In the genomic region with DNA sequence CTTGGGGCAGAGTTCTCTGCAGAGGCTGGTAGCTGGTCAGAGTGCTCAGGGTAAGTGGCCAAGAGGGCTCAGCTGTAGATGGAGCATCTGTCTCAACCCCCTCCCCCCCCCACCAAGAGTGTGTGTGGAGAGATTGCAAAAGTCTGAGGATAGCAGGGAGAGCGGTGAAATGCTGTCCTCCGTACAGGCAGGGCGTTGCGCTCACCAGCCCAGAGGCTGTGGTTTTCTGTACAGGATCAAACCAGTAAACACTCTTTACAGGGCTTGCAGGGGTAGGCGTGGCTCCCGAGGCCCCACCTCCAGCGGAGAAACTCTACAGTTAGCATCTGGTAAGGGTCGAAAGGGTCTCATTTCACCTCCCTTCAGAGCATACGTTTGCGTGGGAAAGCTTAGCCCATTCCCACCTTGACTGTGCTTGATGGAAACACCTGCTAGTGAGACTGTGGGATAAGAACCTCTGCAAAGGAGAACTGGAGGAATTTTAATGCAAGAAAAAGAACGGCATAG, we compare ENCODE assay signal across 8 mouse cellular contexts. TPM values are rescaled to one million over a fixed set of nuclear protein-coding genes. Genes with fewer than 3 reads are reported as not detected.
DNase-seq lines count a peak whose midpoint lies in the region; ATAC-seq and TF ChIP-seq lines count a peak whose summit lies in the region.

No protein-coding gene starts in this region.

- H3K4me2 ChIP-seq in intestine, embryonic 14.5 days (ENCODE audit: low read length): peak overlapping the region; percentile 33
- no peak overlapping the region; the same call in 1 of the 2 replicates for H3K4me2 ChIP-seq in intestine, postnatal 0 days (replicated peaks; ENCODE audit: low read depth)
- peak overlapping the region; percentile 33 for H3K4me2 ChIP-seq in liver, embryonic 15.5 days
- H3K4me2 ChIP-seq in stomach, embryonic 14.5 days (replicated peaks; ENCODE audit: low read depth, low read length): peak overlapping the region; percentile 22

- H3K4me1 ChIP-seq in intestine, embryonic 14.5 days (replicated peaks; ENCODE audit: control insufficient read depth, insufficient read depth, low read length): peaks cover 33% of the 10 kb centered on the region
- H3K4me1 ChIP-seq in intestine, postnatal 0 days (replicated peaks; ENCODE audit: control insufficient read depth, insufficient read depth, low read length): no peaks in the 10 kb centered on the region
- H3K4me1 ChIP-seq in embryonic facial prominence, embryonic 10.5 days: peaks cover 32% of the 10 kb centered on the region
- H3K4me1 ChIP-seq in liver, embryonic 15.5 days (replicated peaks): peaks cover 12% of the 10 kb centered on the region; the same call in 1 of the 2 replicates
- H3K4me1 ChIP-seq in stomach, embryonic 14.5 days (ENCODE audit: control insufficient read depth, insufficient read depth, low read length): peaks cover 35% of the 10 kb centered on the region

- peak; percentile 63 for ATAC-seq in intestine, embryonic 14.5 days (replicated peaks; ENCODE audit: low FRiP score, low TSS enrichment, low read depth)
- no peak for ATAC-seq in intestine, postnatal 0 days
- peak; percentile 49; the same call in 1 of the 2 replicates for ATAC-seq in liver, embryonic 15.5 days (ENCODE audit: insufficient read depth)
- peak; percentile 66 for ATAC-seq in stomach, embryonic 14.5 days (ENCODE audit: insufficient number of reproducible peaks, insufficient read depth, low FRiP score, low read depth)

- H3K4me3 ChIP-seq in intestine, embryonic 14.5 days (ENCODE audit: low read depth, low read length): no peak overlapping the region
- no peak overlapping the region for H3K4me3 ChIP-seq in intestine, postnatal 0 days (ENCODE audit: low read depth, low read length)
- H3K4me3 ChIP-seq in embryonic facial prominence, embryonic 10.5 days: peak overlapping the region; percentile 31
- no peak overlapping the region for H3K4me3 ChIP-seq in liver, embryonic 15.5 days (replicated peaks)
- no peak overlapping the region for H3K4me3 ChIP-seq in stomach, embryonic 14.5 days (ENCODE audit: low read depth, low read length)

- H3K27ac ChIP-seq in intestine, embryonic 14.5 days (ENCODE audit: low read depth): peak overlapping the region; percentile 84
- H3K27ac ChIP-seq in intestine, postnatal 0 days (ENCODE audit: low read depth, low read length): no peak overlapping the region
- H3K27ac ChIP-seq in embryonic facial prominence, embryonic 10.5 days (replicated peaks): peak overlapping the region; percentile 63
- H3K27ac ChIP-seq in liver, embryonic 15.5 days (replicated peaks): no peak overlapping the region
- H3K27ac ChIP-seq in stomach, embryonic 14.5 days (ENCODE audit: low read length): peak overlapping the region; percentile 84

- no peak overlapping the region for H3K9ac ChIP-seq in intestine, embryonic 14.5 days (ENCODE audit: low read length)
- H3K9ac ChIP-seq in intestine, postnatal 0 days (ENCODE audit: low read depth, low read length): no peak overlapping the region
- no peak overlapping the region for H3K9ac ChIP-seq in liver, embryonic 15.5 days
- no peak overlapping the region for H3K9ac ChIP-seq in stomach, embryonic 14.5 days (replicated peaks; ENCODE audit: low read depth, low read length)

- H3K27me3 ChIP-seq in intestine, embryonic 14.5 days (replicated peaks; ENCODE audit: control insufficient read depth, insufficient read depth, low read length): no peaks in the 10 kb centered on the region
- H3K27me3 ChIP-seq in intestine, postnatal 0 days (replicated peaks; ENCODE audit: control insufficient read depth, insufficient read depth, low read length): no peaks in the 10 kb centered on the region
- 0 out of 2 replicates have a peak, but pooled peaks cover 3% of the 10 kb centered on the region for H3K27me3 ChIP-seq in embryonic facial prominence, embryonic 10.5 days (replicated peaks; ENCODE audit: low read depth, poor library complexity, severe bottlenecking)
- H3K27me3 ChIP-seq in liver, embryonic 15.5 days: no peaks in the 10 kb centered on the region
- H3K27me3 ChIP-seq in stomach, embryonic 14.5 days (ENCODE audit: control insufficient read depth, insufficient read depth, low read length): no peaks in the 10 kb centered on the region

- peak; percentile 72 for DNase-seq in intestine, embryonic 14.5 days (ENCODE audit: low spot score)
- peak; percentile 64 for DNase-seq in embryonic facial prominence, embryonic 10.5 days (ENCODE audit: low spot score)
- no peak for DNase-seq in ovary, postnatal 10 days (ENCODE audit: low spot score)
- no peak for DNase-seq in adrenal gland, adult 8-10 months
- DNase-seq in cerebellum, postnatal 36 days: no peak

- H3K36me3 ChIP-seq in intestine, embryonic 14.5 days (ENCODE audit: control insufficient read depth, insufficient read depth, low read length): no peaks in the 10 kb centered on the region
- H3K36me3 ChIP-seq in intestine, postnatal 0 days (ENCODE audit: control insufficient read depth, insufficient read depth): no peaks in the 10 kb centered on the region
- H3K36me3 ChIP-seq in embryonic facial prominence, embryonic 10.5 days (replicated peaks): no peaks in the 10 kb centered on the region
- no peaks in the 10 kb centered on the region for H3K36me3 ChIP-seq in liver, embryonic 15.5 days (replicated peaks)
- no peaks in the 10 kb centered on the region for H3K36me3 ChIP-seq in stomach, embryonic 14.5 days (ENCODE audit: control insufficient read depth, insufficient read depth, low read length)

- 16% methylated on average over 11 of the region's 11 CpGs for WGBS in intestine, embryonic 14.5 days
- WGBS in intestine, postnatal 0 days: 31% methylated on average over 11 of the region's 11 CpGs
- WGBS in embryonic facial prominence, embryonic 10.5 days: 16% methylated on average over 11 of the region's 11 CpGs
- WGBS in liver, embryonic 15.5 days (ENCODE audit: insufficient replicate concordance): 5% methylated on average over 11 of the region's 11 CpGs
- WGBS in stomach, embryonic 14.5 days: 10% methylated on average over 11 of the region's 11 CpGs

- no peak for TF ChIP-seq CTCF in intestine, postnatal 0 days (IDR thresholded peaks at IDR 0.05; ENCODE audit: low read depth)

- no peaks in the 10 kb centered on the region for H3K9me3 ChIP-seq in intestine, embryonic 14.5 days (ENCODE audit: control insufficient read depth, low read length)
- H3K9me3 ChIP-seq in intestine, postnatal 0 days (ENCODE audit: control insufficient read depth): no peaks in the 10 kb centered on the region
- no peaks in the 10 kb centered on the region for H3K9me3 ChIP-seq in embryonic facial prominence, embryonic 10.5 days
- H3K9me3 ChIP-seq in liver, embryonic 15.5 days (replicated peaks): no peaks in the 10 kb centered on the region
- H3K9me3 ChIP-seq in stomach, embryonic 14.5 days (ENCODE audit: control insufficient read depth, low read depth, low read length): no peaks in the 10 kb centered on the region

RNA-seq across cellular contexts. Expression of a gene that starts 42.4 kb away (rescaled TPM):
- polyA plus RNA-seq in intestine, embryonic 14.5 days (2014; fragmentation: Nextera tagmentation; extraction: Ambion mirVana): 15.7 and 17.7 TPM in 2 replicates
- polyA plus RNA-seq in intestine, postnatal 0 days (2015; fragmentation: Nextera tagmentation; extraction: Ambion mirVana): 13.8 and 14.4 TPM in 2 replicates
- 11.4 and 14.1 TPM in 2 replicates for polyA plus RNA-seq in embryonic facial prominence, embryonic 10.5 days (2016; fragmentation: Nextera tagmentation; extraction: Ambion mirVana)
- polyA plus RNA-seq in liver, embryonic 15.5 days (2015; fragmentation: Nextera tagmentation; extraction: Ambion mirVana): 14.1 and 18.9 TPM in 2 replicates
- 16.2 and 17.2 TPM in 2 replicates for polyA plus RNA-seq in stomach, embryonic 14.5 days (2014; fragmentation: Nextera tagmentation; extraction: Ambion mirVana)
- 100 to 1,000 TPM; 135 to 173 (median 141) TPM for total RNA-seq in adrenal gland, adult 8-10 months (2022)

Comparison
In these comparisons a context has a peak if more than half of its experiments do, and no peak if none do; other contexts are left out.
1. H3K27ac ChIP-seq: peak in intestine, embryonic 14.5 days (single experiment), embryonic facial prominence, embryonic 10.5 days (single experiment) and stomach, embryonic 14.5 days (single experiment); none in intestine, postnatal 0 days (single experiment) and liver, embryonic 15.5 days (single experiment).
2. DNase-seq: peak in intestine, embryonic 14.5 days (single experiment) and embryonic facial prominence, embryonic 10.5 days (single experiment); none in ovary, postnatal 10 days (single experiment), adrenal gland, adult 8-10 months (single experiment) and cerebellum, postnatal 36 days (0 of 2).